Mouse (Mus musculus): ENCODE measurements around the gene AA467197. TPM values are rescaled to one million over a fixed set of nuclear protein-coding genes. Genes with fewer than 3 reads are reported as not detected.

Gene AA467197
- total RNA-seq (2014; rRNA removed): 0.46 and 1.4 TPM in 2 replicates
- polyA plus RNA-seq (2015; fragmentation: Nextera tagmentation; extraction: Ambion mirVana): 0.59 TPM in 1 of 2 replicates, not detected in the other

DNA sequence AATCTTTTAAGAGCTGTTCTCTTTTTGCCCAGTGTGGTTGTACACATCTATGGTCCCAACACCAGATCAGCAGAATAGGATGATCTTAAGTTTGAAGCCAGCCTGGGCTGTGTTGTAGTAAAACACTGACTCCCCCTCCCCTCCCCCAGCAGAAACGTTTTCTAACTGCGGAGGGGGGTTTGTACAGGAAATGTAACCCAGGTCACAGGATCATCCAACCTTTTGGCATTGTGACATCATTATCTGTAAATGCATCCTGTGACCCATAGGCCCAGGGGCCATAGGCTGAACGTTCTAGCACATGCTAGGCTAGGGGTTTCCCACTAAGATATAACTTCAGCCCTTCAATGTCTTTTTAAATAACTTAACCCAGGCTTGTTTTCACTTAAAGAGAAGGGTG, at the start of gene AA467197:
AA467197 (plus strand) TSS at position 301 of the 400 bp plus-strand sequence.
- no peak for ATAC-seq
- H3K4me1 ChIP-seq (ENCODE audit: insufficient read depth): no peaks in the 10 kb centered on the region
- WGBS: 68% methylated on average over 3 of the region's 3 CpGs

GRCm38 (mm10) chr2:122587861-122588519, 48.8 kb upstream of the AA467197 start:
- Histone ChIP-seq H3K27ac (ENCODE audit: low read depth, low read length) (peak overlapping the region; percentile 16; the same call in 1 of the 2 replicates), H3K27me3 (ENCODE audit: insufficient read depth, low read length) (no peaks in the 10 kb centered on the region), H3K4me3 (ENCODE audit: low read depth, low read length) (no peak overlapping the region), H3K4me2 (ENCODE audit: low read depth) (no peak overlapping the region), H3K9me3 (ENCODE audit: low read length) (no peaks in the 10 kb centered on the region), H3K36me3 (ENCODE audit: insufficient read depth) (no peaks in the 10 kb centered on the region), H3K4me1 (ENCODE audit: insufficient read depth) (no peaks in the 10 kb centered on the region), H3K9ac (no peak overlapping the region)
- TF ChIP-seq CTCF (IDR thresholded peaks at IDR 0.05; ENCODE audit: low read depth): no peak
- peak; percentile 79 for ATAC-seq
- peak; percentile 60 for DNase-seq
- WGBS: 56% methylated on average over 8 of the region's 8 CpGs

More for the DNA sequence above, at the start of gene AA467197:
- Histone ChIP-seq H3K9ac (no peak within 1 kb of the TSS; the same call in 1 of the 2 replicates), H3K4me3 (ENCODE audit: low read depth, low read length) (peak within 1 kb of the TSS; percentile 32), H3K27ac (ENCODE audit: low read depth, low read length) (no peak within 1 kb of the TSS), H3K4me2 (ENCODE audit: low read depth) (peak within 1 kb of the TSS; percentile 68), H3K27me3 (ENCODE audit: insufficient read depth, low read length) (no peaks in the 10 kb centered on the region), H3K36me3 (ENCODE audit: insufficient read depth) (peaks cover 18% of the 10 kb centered on the region), H3K9me3 (ENCODE audit: low read length) (no peaks in the 10 kb centered on the region)
- no peak for TF ChIP-seq CTCF (IDR thresholded peaks at IDR 0.05; ENCODE audit: low read depth)
- no peak for DNase-seq

GRCm38 (mm10) chr2:122590351-122590750, 46.4 kb upstream of the AA467197 start:
- Histone ChIP-seq H3K4me3 (ENCODE audit: low read depth, low read length) (no peak overlapping the region), H3K27ac (ENCODE audit: low read depth, low read length) (no peak overlapping the region), H3K36me3 (ENCODE audit: insufficient read depth) (no peaks in the 10 kb centered on the region), H3K27me3 (ENCODE audit: insufficient read depth, low read length) (no peaks in the 10 kb centered on the region), H3K4me2 (ENCODE audit: low read depth) (no peak overlapping the region), H3K4me1 (ENCODE audit: insufficient read depth) (no peaks in the 10 kb centered on the region), H3K9me3 (ENCODE audit: low read length) (no peaks in the 10 kb centered on the region), H3K9ac (no peak overlapping the region)
- ATAC-seq: no peak
- DNase-seq: no peak
- WGBS: 83% methylated on average over 1 of the region's 1 CpGs
- no peak for TF ChIP-seq CTCF (IDR thresholded peaks at IDR 0.05; ENCODE audit: low read depth)

DNA sequence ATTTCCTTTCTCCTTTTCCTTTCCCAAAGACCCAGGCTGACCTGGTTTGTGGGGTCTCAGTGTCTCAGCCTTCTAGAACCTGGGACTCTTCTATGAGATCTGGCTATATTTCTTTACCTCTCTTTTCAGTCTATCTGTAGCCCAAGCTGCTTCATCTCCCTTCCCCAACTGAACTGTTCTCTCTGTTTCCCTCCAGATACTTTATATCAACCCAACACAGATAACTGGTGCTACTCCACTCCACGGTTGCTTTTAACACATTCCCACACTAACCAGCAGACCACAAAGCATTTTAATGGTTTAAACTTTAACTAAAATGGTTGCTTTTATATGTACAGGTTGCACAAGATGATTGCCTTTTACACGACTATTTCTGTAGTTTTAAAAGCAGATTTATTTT, 45.6 kb upstream of the AA467197 start:
- no peaks in the 10 kb centered on the region for H3K9me3 ChIP-seq (ENCODE audit: low read length)
- ATAC-seq (no peak), DNase-seq (no peak)
- no peaks in the 10 kb centered on the region for H3K27me3 ChIP-seq (ENCODE audit: insufficient read depth, low read length)
- no peak overlapping the region for H3K9ac ChIP-seq
- no peak for TF ChIP-seq CTCF (IDR thresholded peaks at IDR 0.05; ENCODE audit: low read depth)
- no peak overlapping the region for H3K27ac ChIP-seq (ENCODE audit: low read depth, low read length)
- H3K4me1 ChIP-seq (ENCODE audit: insufficient read depth): no peaks in the 10 kb centered on the region
- no peaks in the 10 kb centered on the region for H3K36me3 ChIP-seq (ENCODE audit: insufficient read depth)
- WGBS: 73% methylated on average over 2 of the region's 2 CpGs
- H3K4me2 ChIP-seq (ENCODE audit: low read depth): no peak overlapping the region
- H3K4me3 ChIP-seq (ENCODE audit: low read depth, low read length): no peak overlapping the region

- no peaks in the 10 kb centered on the region for H3K27me3 ChIP-seq (ENCODE audit: insufficient read depth, low read length)
- DNase-seq (no peak), ATAC-seq (no peak)
- no peak for TF ChIP-seq CTCF (IDR thresholded peaks at IDR 0.05; ENCODE audit: low read depth)
- WGBS: 93% methylated on average over 16 of the region's 16 CpGs
- no peak overlapping the region for H3K4me2 ChIP-seq (ENCODE audit: low read depth)
- H3K9me3 ChIP-seq (ENCODE audit: low read length): no peaks in the 10 kb centered on the region
- H3K4me3 ChIP-seq (ENCODE audit: low read depth, low read length): no peak overlapping the region
- H3K36me3 ChIP-seq (ENCODE audit: insufficient read depth): peaks cover 6% of the 10 kb centered on the region
- H3K27ac ChIP-seq (ENCODE audit: low read depth, low read length): no peak overlapping the region
- H3K9ac ChIP-seq: no peak overlapping the region
- H3K4me1 ChIP-seq (ENCODE audit: insufficient read depth): no peaks in the 10 kb centered on the region
Observed at GRCm38 (mm10) chr2:122595461-122595860, 41.3 kb upstream of the AA467197 start.

GRCm38 (mm10) chr2:122599736-122600135, 37.0 kb upstream of the AA467197 start:
- Histone ChIP-seq H3K36me3 (ENCODE audit: insufficient read depth) (peaks cover 6% of the 10 kb centered on the region), H3K4me2 (ENCODE audit: low read depth) (no peak overlapping the region), H3K9me3 (ENCODE audit: low read length) (no peaks in the 10 kb centered on the region), H3K4me3 (ENCODE audit: low read depth, low read length) (no peak overlapping the region), H3K4me1 (ENCODE audit: insufficient read depth) (no peaks in the 10 kb centered on the region), H3K9ac (no peak overlapping the region), H3K27me3 (ENCODE audit: insufficient read depth, low read length) (no peaks in the 10 kb centered on the region), H3K27ac (ENCODE audit: low read depth, low read length) (no peak overlapping the region)
- DNase-seq (no peak), ATAC-seq (no peak)
- no peak for TF ChIP-seq CTCF (IDR thresholded peaks at IDR 0.05; ENCODE audit: low read depth)
- 86% methylated on average over 2 of the region's 2 CpGs for WGBS

DNA sequence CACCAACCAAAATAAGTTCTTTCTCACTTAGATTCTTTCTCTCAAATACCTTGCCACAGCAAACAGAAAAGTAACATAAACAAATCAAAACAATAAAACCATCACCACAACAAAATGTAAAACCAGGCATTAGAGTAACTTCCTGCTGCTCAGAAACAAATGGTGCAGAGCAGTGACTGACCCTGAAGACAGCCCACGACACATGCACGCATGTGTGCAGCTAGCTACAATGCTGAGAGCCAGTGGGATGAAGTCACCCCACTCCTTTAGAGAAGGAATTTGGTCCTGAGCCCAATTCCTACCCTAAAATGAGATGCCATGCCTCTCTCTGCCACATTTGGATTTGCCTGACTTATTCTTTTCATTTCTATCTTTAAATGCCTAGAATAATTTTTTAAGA, 35.4 kb upstream of the AA467197 start:
- no peak overlapping the region for H3K27ac ChIP-seq (ENCODE audit: low read depth, low read length)
- H3K27me3 ChIP-seq (ENCODE audit: insufficient read depth, low read length): no peaks in the 10 kb centered on the region
- 66% methylated on average over 2 of the region's 2 CpGs for WGBS
- no peak overlapping the region for H3K4me2 ChIP-seq (ENCODE audit: low read depth)
- ATAC-seq: no peak
- no peak for DNase-seq
- no peak overlapping the region for H3K4me3 ChIP-seq (ENCODE audit: low read depth, low read length)
- peaks cover 6% of the 10 kb centered on the region for H3K36me3 ChIP-seq (ENCODE audit: insufficient read depth)
- H3K9ac ChIP-seq: no peak overlapping the region
- no peaks in the 10 kb centered on the region for H3K4me1 ChIP-seq (ENCODE audit: insufficient read depth)
- no peak for TF ChIP-seq CTCF (IDR thresholded peaks at IDR 0.05; ENCODE audit: low read depth)
- no peaks in the 10 kb centered on the region for H3K9me3 ChIP-seq (ENCODE audit: low read length)

Measured in forebrain, postnatal 0 days (tissue).